Mouse (Mus musculus): ENCODE data around the gene Pcdh7.
A peak's percentile ranks its signal among the peaks of the same experiment; 100 is the strongest.

The Pcdh7 gene

GRCm38 (mm10) chr5:57797951-57798670 lies 80.3 kb downstream of the Pcdh7 start:
- no peak for DNase-seq (ENCODE audit: low spot score)

- no peak for DNase-seq (ENCODE audit: low spot score)
These were observed 85.3 kb downstream of the Pcdh7 start for GRCm38 (mm10) chr5:57803108-57803507.

- DNase-seq (ENCODE audit: low spot score): no peak
These were observed 86.1 kb downstream of the Pcdh7 start for GRCm38 (mm10) chr5:57803890-57804289.

DNA sequence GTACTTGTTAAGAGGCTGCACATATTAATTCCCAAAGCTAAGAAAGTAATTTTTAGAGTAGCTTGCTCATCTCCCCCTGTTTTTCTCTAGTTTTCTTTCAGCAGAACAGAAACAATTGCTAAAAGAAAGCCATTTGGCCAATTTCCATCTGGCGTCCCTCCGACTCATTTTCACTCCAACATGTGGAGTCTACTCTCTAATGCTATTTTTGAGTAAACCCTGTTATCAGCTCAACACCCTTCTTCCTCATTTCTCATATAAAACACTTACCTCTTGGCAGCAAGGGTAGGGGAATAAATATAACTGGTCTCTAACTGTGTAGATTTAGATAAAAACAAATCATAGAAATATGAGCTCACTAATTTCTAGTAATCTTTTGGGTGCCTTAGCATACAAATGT lies 89.6 kb downstream of the Pcdh7 start:
- DNase-seq (ENCODE audit: low spot score): no peak

GRCm38 (mm10) chr5:57810641-57811040 lies 92.9 kb downstream of the Pcdh7 start:
- DNase-seq (ENCODE audit: low spot score): no peak

GRCm38 (mm10) chr5:57815964-57816589 lies 98.3 kb downstream of the Pcdh7 start:
- DNase-seq (ENCODE audit: low spot score): peak; percentile 10

DNA sequence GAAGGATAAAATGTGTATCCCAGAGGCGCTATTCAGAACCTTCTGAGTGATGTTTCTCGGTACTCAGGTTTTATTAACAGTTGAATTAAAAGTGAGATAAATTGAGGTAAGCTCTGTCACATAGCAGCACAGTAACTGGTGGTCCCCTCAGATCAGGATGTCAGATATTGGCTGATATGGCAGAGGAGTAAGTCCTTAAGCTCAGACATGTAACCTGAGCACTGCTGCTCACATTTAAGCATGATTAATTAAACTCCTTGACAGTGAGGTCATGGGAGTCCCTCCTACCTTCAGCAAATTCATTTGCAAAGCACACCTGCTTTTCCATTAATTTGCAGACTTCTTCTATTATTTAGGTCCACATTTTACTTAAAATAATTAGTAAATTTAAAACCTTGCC lies 102.0 kb downstream of the Pcdh7 start:
- DNase-seq (ENCODE audit: low spot score): no peak

DNA sequence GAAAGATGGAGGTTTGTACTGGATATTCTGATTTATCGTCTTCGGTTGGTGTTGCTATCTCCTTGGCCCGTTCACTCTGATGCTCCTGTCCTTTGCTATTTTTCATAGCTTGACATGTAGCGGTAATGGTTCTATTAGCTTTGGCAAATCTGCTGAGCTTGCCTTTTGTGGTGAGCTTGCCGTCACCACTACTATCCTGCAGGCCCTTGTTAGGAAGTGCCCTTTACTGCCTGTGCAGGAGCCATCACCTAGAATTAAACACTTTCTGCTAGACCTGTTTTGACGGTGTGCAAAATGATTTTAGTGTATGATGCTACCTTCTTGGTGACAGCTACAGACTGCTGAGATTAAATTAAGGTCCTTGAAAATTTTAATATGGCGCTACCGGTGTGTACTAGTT lies 103.3 kb downstream of the Pcdh7 start:
- DNase-seq (ENCODE audit: low spot score): no peak

DNA sequence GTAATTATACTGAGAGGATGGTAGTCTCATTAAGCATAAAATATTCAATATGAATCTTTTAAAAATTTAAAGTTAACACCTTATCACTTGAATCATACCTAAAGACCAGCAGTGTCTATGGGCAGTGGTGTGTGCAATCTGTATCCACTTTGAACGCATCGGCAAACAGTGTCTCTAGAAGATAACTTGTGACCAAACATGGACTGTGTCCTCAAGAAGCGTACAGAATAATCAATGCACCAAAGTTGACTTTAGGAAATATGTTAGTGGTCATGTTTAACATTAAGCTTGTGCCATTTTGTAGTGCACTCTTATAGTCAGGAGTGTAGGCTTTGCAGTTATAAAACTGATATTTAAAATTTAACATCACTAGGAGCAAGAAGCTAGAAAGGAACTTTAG lies 110.7 kb downstream of the Pcdh7 start:
- DNase-seq (ENCODE audit: low spot score): no peak

- no peak for DNase-seq (ENCODE audit: low spot score)
These were observed 119.4 kb downstream of the Pcdh7 start for GRCm38 (mm10) chr5:57837150-57837549.

GRCm38 (mm10) chr5:57841357-57842119 lies 123.8 kb downstream of the Pcdh7 start:
- DNase-seq (ENCODE audit: low spot score): no peak

- no peak for DNase-seq (ENCODE audit: low spot score)
These were observed 129.7 kb downstream of the Pcdh7 start for GRCm38 (mm10) chr5:57847500-57847899.

- DNase-seq (ENCODE audit: low spot score): no peak
These were observed 132.3 kb downstream of the Pcdh7 start for GRCm38 (mm10) chr5:57850111-57850510.

DNA sequence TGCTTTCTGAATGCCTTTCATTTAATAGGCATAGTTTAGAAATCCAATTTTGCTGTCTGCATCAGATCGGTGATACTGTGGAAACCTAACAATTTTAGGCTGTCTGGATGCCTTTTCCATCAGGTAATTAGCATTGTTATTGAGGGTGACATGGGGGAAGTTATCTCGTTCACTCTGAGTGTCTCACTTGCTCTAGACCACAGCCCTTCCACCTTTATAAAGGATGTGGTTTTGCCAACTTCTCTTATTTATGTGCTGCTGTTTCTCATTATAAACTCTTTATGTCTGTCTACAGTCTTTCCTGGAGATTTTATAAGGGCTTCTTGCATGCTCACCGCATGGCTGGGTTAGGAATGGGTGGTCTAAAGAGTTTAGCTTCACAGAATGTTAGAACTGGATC lies 139.5 kb downstream of the Pcdh7 start:
- no peak for DNase-seq (ENCODE audit: low spot score)

DNA sequence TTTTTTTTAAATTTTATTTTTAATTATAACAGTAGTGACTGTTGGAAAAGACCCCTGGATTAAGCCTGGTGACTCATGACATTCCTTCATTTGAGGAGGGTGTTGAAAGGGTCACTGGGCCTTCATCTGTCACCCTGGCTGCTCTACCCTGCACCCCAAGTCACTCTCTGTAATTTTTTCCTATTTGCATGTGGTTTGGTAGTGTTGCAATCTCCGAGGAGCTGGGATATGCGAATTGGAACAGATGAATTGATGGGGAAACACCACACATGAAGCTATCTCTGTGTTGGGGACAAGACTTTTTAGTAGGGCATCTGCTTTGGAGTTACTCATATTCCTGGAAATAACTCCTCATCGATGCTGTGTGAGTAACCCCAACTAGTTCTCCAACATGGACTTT lies 146.5 kb downstream of the Pcdh7 start:
- no peak for DNase-seq (ENCODE audit: low spot score)

GRCm38 (mm10) chr5:57865256-57865655 lies 147.5 kb downstream of the Pcdh7 start:
- no peak for DNase-seq (ENCODE audit: low spot score)

DNA sequence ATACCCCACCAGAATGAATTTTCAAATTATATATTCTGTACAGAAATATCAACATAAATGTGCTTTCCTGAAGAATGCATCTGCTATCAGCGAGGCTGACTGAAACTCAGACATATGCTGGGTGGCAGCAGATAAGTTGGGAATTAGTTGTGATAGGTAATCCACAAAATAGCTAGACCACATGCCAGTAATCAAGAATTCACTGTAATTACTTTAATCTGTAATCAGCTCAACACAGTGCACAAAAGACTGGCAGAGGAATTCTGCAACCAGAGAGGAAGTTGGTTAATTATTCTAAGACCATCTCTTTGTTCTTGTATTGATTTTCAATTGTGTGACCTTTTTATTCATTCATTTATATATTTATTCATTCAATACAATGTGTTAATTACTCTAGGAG lies 148.3 kb downstream of the Pcdh7 start:
- DNase-seq (ENCODE audit: low spot score): no peak

- DNase-seq (ENCODE audit: low spot score): no peak
These were observed 150.1 kb downstream of the Pcdh7 start for GRCm38 (mm10) chr5:57867906-57868305.

GRCm38 (mm10) chr5:57868702-57869101 lies 150.9 kb downstream of the Pcdh7 start:
- DNase-seq (ENCODE audit: low spot score): peak; percentile 9

GRCm38 (mm10) chr5:57870727-57871126 lies 153.0 kb downstream of the Pcdh7 start:
- DNase-seq (ENCODE audit: low spot score): no peak

- no peak for DNase-seq (ENCODE audit: low spot score)
These were observed 167.2 kb downstream of the Pcdh7 start for GRCm38 (mm10) chr5:57884982-57885381.

DNA sequence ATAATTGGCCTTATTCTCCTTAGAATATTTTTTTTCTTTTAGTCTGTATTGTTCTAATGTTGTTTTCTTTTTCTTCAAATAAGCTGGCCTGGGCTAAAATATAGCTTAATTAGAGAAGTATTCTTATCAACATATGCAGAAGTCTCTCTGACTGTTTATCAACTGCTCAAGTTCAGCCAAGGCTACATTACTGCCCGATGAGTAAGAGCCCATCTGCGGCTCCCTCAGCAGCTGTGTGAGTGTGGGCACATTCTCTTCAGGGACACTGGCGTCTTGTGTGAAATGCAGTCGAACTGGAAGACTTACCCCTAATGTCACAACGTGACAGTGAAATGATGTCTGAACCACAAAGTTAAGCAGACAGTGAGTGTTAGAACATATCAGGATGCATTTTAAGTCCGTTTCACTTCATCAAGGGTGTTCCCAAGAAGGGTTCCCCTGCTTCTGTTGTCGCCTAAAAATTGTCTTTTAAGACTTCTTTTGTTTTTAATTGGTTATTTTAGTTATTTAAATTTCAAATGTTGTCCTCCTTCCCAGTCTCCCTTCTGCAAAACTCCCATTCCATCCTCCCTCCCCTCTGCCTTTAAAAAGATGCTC lies 181.3 kb downstream of the Pcdh7 start:
- peak; percentile 10 for DNase-seq (ENCODE audit: low spot score)

GRCm38 (mm10) chr5:57907218-57907617 lies 189.5 kb downstream of the Pcdh7 start:
- DNase-seq (ENCODE audit: low spot score): no peak

Measured in urinary bladder, postnatal 14 days (tissue).